Mouse (Mus musculus) hematopoietic stem cell, adult 5-6 weeks (primary cell): ENCODE measurements around the gene Plp2. TPM values are rescaled to one million over a fixed set of nuclear protein-coding genes. Genes with fewer than 3 reads are reported as not detected.

Source experiments
- total RNA-seq: library from RNA; stranded (forward); fragments of 172-1452, 232-1000 nt; gene quantifications from 2 replicates; pipeline ENCODE4 v1.2.3, GENCODE M21; 2017

Plp2 gene
- total RNA-seq, 1 experiment from 2014 or later = 79.7 TPM

Other genes with a start within 250 kb of the Plp2 start
- gene Foxp3, start 97.7 kb downstream of the Plp2 start, total RNA-seq = 0.25 and 0.69 TPM in 2 replicates
- gene Ppp1r3f, start 97.1 kb downstream of the Plp2 start, total RNA-seq = 0.99 and 1.9 TPM in 2 replicates
- gene Ccdc22, start 65.9 kb downstream of the Plp2 start, total RNA-seq = 23.2 and 32.1 TPM in 2 replicates
- not detected in 2 replicates for gene Cacna1f, start 64.3 kb downstream of the Plp2 start, total RNA-seq
- gene Syp, start 32.9 kb downstream of the Plp2 start, total RNA-seq = 0.94 and 1.1 TPM in 2 replicates
- 8.3 and 12.4 TPM in 2 replicates for gene Prickle3, start 14.1 kb downstream of the Plp2 start, total RNA-seq
- 0.40 and 0.75 TPM in 2 replicates for gene Magix, start 9.9 kb upstream of the Plp2 start, total RNA-seq
- 20.3 and 25.5 TPM in 2 replicates for gene Gpkow, start 25.7 kb upstream of the Plp2 start, total RNA-seq
- 31.2 and 46.8 TPM in 2 replicates for gene Wdr45, start 42.9 kb upstream of the Plp2 start, total RNA-seq
- gene Gm45208, start 50.9 kb upstream of the Plp2 start, total RNA-seq = not detected in 2 replicates
- 7.0 and 7.1 TPM in 2 replicates for gene Praf2, start 57.0 kb upstream of the Plp2 start, total RNA-seq
- gene Ccdc120, start 79.5 kb upstream of the Plp2 start, total RNA-seq = 1.8 and 2.1 TPM in 2 replicates
- gene Tfe3, start 91.2 kb upstream of the Plp2 start, total RNA-seq = 9.6 and 12.4 TPM in 2 replicates
- gene Gripap1, start 118.4 kb upstream of the Plp2 start, total RNA-seq = 48.4 TPM in 2 replicates
- 0.63 and 2.1 TPM in 2 replicates for gene Kcnd1, start 150.9 kb upstream of the Plp2 start, total RNA-seq
- 73.7 and 89.4 TPM in 2 replicates for gene Otud5, start 170.0 kb upstream of the Plp2 start, total RNA-seq
- 3.1 and 7.8 TPM in 2 replicates for gene Pim2, start 206.9 kb upstream of the Plp2 start, total RNA-seq
- gene Slc35a2, start 212.6 kb upstream of the Plp2 start, total RNA-seq = 17.2 and 25.7 TPM in 2 replicates
- gene Pqbp1, start 227.9 kb upstream of the Plp2 start, total RNA-seq = 167 and 186 TPM in 2 replicates
- gene Timm17b, start 228.0 kb upstream of the Plp2 start, total RNA-seq = 39.3 and 51.9 TPM in 2 replicates
- gene Gm10491, start 236.4 kb upstream of the Plp2 start, total RNA-seq = not detected in 2 replicates
- gene Gm10490, start 238.2 kb upstream of the Plp2 start, total RNA-seq = 1.2 TPM in 1 of 2 replicates, not detected in the other
- gene Pcsk1n, start 248.4 kb upstream of the Plp2 start, total RNA-seq = not detected in 2 replicates